Mouse (Mus musculus) midbrain, embryonic 11.5 days (tissue): ENCODE measurements at regions not wholly inside any gene's neighbourhood (a gene's known extent, or its start where the extent isn't known, plus 50 kb on each side); places are given as distances from the start of the nearest gene placed in this dataset.

ENCODE experiments used
- ATAC-seq: fragments of 200-750 bp; cut with Nextera tagmentation; 2 replicates; pipeline ENCODE4 v1.8.0; 2017; ENCODE audit warnings: moderate TSS enrichment, moderate library complexity; ENCODE audit not compliant: low FRiP score
- DNase-seq: peaks from one replicate; pipeline ENCODE4 v3.0.0; 2015; ENCODE audit warnings: low spot score; ENCODE audit errors: missing footprints
- H3K27ac ChIP-seq: fragments of 300-500 bp; sonication (generic); 2 replicates; pipeline ENCODE4 v1.5.1; 2014; ENCODE audit warnings: low read depth, low read length
- H3K27me3 ChIP-seq: fragments of 300-500 bp; sonication (generic); 2 replicates; pipeline ENCODE4 v1.6.1; 2014; ENCODE audit warnings: mild to moderate bottlenecking, low read length, moderate library complexity, mixed read lengths; ENCODE audit not compliant: control insufficient read depth, insufficient read depth
- H3K36me3 ChIP-seq: fragments of 300-500 bp; sonication (generic); 2 replicates; pipeline ENCODE4 v1.6.1; 2014; ENCODE audit warnings: mild to moderate bottlenecking, low read length, moderate library complexity, mixed read lengths; ENCODE audit not compliant: control insufficient read depth, insufficient read depth
- H3K4me1 ChIP-seq: fragments of 300-500 bp; sonication (generic); 2 replicates; pipeline ENCODE4 v1.6.1; 2014; ENCODE audit warnings: low read length; ENCODE audit not compliant: control insufficient read depth, insufficient read depth
- H3K4me2 ChIP-seq: fragments of 300-500 bp; sonication (generic); 2 replicates; pipeline ENCODE4 v1.6.1; 2014; ENCODE audit warnings: mild to moderate bottlenecking, moderate library complexity
- H3K4me3 ChIP-seq: fragments of 300-500 bp; sonication (generic); 2 replicates; pipeline ENCODE4 v1.5.1; 2014; ENCODE audit warnings: low read depth, low read length
- H3K9ac ChIP-seq: fragments of 300-500 bp; sonication (generic); 2 replicates; pipeline ENCODE4 v1.6.1; 2014; ENCODE audit warnings: low read length
- H3K9me3 ChIP-seq: fragments of 300-500 bp; sonication (generic); 2 replicates; pipeline ENCODE4 v1.6.1; 2016; ENCODE audit warnings: low read length; ENCODE audit not compliant: control insufficient read depth
- WGBS: fragments of 180-500 bp; shearing (Covaris S2); extraction: QIAGEN DNeasy Blood & Tissue Kit; methylation state at CpG from one replicate; pipeline ENCODE4 v1.1.7; 2014; 5-methylcytosine and 5-hydroxymethylcytosine counted together

DNA sequence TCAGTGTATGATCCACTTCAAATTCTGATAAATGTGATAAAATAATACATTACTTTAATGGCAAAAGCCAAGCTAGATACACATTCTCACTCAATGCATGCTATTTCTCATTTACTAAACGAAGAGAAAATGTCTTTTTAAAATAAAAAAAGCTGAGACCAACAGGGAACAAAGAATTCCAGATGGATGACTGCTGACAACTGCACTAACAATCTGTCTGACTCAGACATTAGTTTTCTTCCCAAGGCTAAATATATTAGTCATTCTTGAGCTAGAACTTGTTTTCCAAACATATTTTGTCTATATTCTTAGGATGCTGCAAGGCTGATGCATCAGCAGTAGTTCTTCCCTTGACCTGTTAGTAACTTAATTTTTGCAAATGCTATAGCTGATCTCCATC lies 1008.2 kb downstream of the Sis start:
- DNase-seq (no peak), ATAC-seq (no peak)
- Histone ChIP-seq H3K4me1 (no peaks in the 10 kb centered on the region), H3K27ac (no peak overlapping the region), H3K9ac (no peak overlapping the region), H3K4me3 (no peak overlapping the region), H3K27me3 (no peaks in the 10 kb centered on the region), H3K36me3 (no peaks in the 10 kb centered on the region), H3K9me3 (no peaks in the 10 kb centered on the region), H3K4me2 (no peak overlapping the region)
- WGBS = 66% methylated on average over 1 of the region's 1 CpGs

DNA sequence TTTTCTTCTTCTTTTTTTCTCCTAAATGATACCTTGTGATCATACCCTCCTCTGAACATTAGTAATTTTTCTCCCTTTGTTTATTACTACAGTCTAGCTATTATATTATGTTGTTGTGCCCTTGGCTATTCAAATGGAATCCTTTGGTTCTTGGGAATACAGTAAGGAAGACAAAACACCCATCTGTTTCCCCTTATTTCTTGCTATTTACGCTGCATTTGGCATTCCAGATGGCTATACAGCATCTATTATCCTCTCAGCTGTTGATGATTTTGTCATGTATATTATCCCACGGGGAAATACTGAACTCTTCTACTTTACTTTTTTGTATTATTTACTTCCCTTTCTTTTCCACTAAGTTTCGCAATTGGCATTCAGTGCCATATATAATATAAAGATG lies 1047.8 kb downstream of the Sis start:
- H3K4me3 ChIP-seq = no peak overlapping the region
- H3K27ac ChIP-seq = no peak overlapping the region
- ATAC-seq = no peak
- H3K4me1 ChIP-seq = no peaks in the 10 kb centered on the region
- H3K27me3 ChIP-seq = no peaks in the 10 kb centered on the region
- no peak overlapping the region for H3K9ac ChIP-seq
- DNase-seq = peak; percentile 53
- 75% methylated on average over 3 of the region's 3 CpGs for WGBS
- H3K36me3 ChIP-seq = no peaks in the 10 kb centered on the region
- no peaks in the 10 kb centered on the region for H3K9me3 ChIP-seq
- no peak overlapping the region for H3K4me2 ChIP-seq

- Histone ChIP-seq H3K4me2 (no peak overlapping the region), H3K4me3 (no peak overlapping the region), H3K36me3 (no peaks in the 10 kb centered on the region), H3K9me3 (no peaks in the 10 kb centered on the region), H3K4me1 (no peaks in the 10 kb centered on the region), H3K9ac (no peak overlapping the region), H3K27me3 (no peaks in the 10 kb centered on the region), H3K27ac (no peak overlapping the region)
- 86% methylated on average over 2 of the region's 2 CpGs for WGBS
- ATAC-seq (no peak), DNase-seq (peak; percentile 41)
Observed at GRCm38 (mm10) chr3:71913783-71914182, 1053.9 kb downstream of the Sis start.

DNA sequence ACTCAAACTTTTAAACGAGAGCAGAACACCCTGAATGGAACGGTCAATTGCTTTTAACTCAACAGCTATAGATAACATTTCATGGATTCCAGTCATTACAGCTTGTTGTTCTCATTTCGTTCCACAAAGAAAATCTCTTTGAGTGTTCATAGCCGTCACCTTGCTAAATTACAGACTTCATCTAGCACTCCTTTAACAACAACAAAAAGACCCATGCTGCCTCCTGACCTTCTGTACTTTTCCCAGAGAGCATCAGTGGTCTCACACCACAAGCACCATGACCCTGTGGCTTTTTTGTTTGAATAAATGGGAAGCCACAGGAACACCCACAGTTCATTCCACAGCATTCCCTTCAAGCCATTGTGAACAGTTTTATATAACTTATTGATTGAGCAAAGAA lies 1058.4 kb downstream of the Sis start:
- H3K27me3 ChIP-seq = no peaks in the 10 kb centered on the region
- no peak overlapping the region for H3K4me2 ChIP-seq
- 39% methylated on average over 4 of the region's 4 CpGs for WGBS
- DNase-seq (no peak), ATAC-seq (no peak)
- H3K9me3 ChIP-seq = no peaks in the 10 kb centered on the region
- H3K9ac ChIP-seq = no peak overlapping the region
- no peak overlapping the region for H3K4me3 ChIP-seq
- H3K27ac ChIP-seq = no peak overlapping the region
- no peaks in the 10 kb centered on the region for H3K4me1 ChIP-seq
- H3K36me3 ChIP-seq = no peaks in the 10 kb centered on the region

DNA sequence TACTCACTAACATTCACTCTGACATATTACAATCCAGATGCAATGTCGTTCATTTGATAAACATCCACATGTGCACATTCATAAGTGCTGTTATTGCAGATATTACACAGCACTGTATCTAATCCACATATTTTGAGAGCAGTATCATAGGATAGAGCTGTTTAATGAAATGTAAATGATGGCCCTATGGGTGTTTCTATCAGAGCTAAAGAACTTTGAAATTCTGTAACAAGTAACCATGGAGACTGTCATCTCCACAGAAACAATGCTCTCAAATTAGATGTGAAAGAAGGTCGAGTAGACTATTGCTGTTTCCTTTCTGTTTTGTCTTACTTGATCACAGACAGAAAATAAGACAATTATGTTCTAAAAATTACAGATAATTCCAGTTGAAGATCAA lies 1103.0 kb downstream of the Sis start:
- 60% methylated on average over 2 of the region's 2 CpGs for WGBS

DNA sequence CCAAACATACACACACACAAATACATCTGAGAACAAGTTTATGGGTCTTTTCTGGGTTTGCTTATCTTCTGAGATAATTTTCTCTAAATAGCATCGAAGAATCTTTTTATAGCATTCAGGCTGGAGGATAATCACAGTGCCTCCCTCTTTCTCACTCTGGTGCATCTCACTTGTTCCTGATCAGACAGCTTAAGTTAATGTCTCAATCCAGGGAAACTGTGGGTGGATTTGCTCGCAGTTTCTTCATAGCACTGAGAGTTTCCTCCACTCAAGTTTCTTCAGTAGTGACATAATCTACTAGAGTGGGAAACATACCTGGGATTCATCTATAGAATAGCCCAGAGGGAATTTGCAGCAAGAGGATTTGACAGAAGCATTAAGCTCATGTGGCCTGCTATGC lies 1131.6 kb downstream of the Sis start:
- 80% methylated on average over 2 of the region's 2 CpGs for WGBS
- H3K4me2 ChIP-seq = no peak overlapping the region
- no peaks in the 10 kb centered on the region for H3K4me1 ChIP-seq
- no peak overlapping the region for H3K4me3 ChIP-seq
- no peaks in the 10 kb centered on the region for H3K9me3 ChIP-seq
- H3K9ac ChIP-seq = no peak overlapping the region
- no peaks in the 10 kb centered on the region for H3K27me3 ChIP-seq
- no peak overlapping the region for H3K27ac ChIP-seq
- H3K36me3 ChIP-seq = no peaks in the 10 kb centered on the region
- ATAC-seq = no peak
- DNase-seq = no peak

More for the DNA sequence above, 1103.0 kb downstream of the Sis start:
- no peaks in the 10 kb centered on the region for H3K36me3 ChIP-seq
- H3K9me3 ChIP-seq = no peaks in the 10 kb centered on the region
- no peak overlapping the region for H3K27ac ChIP-seq
- no peaks in the 10 kb centered on the region for H3K27me3 ChIP-seq
- H3K9ac ChIP-seq = no peak overlapping the region
- ATAC-seq (no peak), DNase-seq (no peak)
- H3K4me2 ChIP-seq = no peak overlapping the region
- no peaks in the 10 kb centered on the region for H3K4me1 ChIP-seq
- H3K4me3 ChIP-seq = no peak overlapping the region
